Mouse (Mus musculus): ENCODE measurements around the gene Ccdc154.

Ccdc154 gene

GRCm38 (mm10) chr17:25184961-25185360 is 22.7 kb downstream of the Ccdc154 start:
- no peak for DNase-seq (ENCODE audit: low spot score)

- no peak for DNase-seq (ENCODE audit: low spot score)
Observed at GRCm38 (mm10) chr17:25187784-25188149, 25.5 kb downstream of the Ccdc154 start.

GRCm38 (mm10) chr17:25188150-25189031 is 26.1 kb downstream of the Ccdc154 start, which contains the start of gene Unkl:
Gene Unkl (plus strand): TSS chr17:25188397.
- no peak for DNase-seq (ENCODE audit: low spot score)

GRCm38 (mm10) chr17:25189091-25189490 is 26.8 kb downstream of the Ccdc154 start:
- DNase-seq (ENCODE audit: low spot score): no peak

- DNase-seq (ENCODE audit: low spot score): no peak
Observed at GRCm38 (mm10) chr17:25202401-25202800, 40.1 kb downstream of the Ccdc154 start.

GRCm38 (mm10) chr17:25210006-25210405 is 47.7 kb downstream of the Ccdc154 start:
- no peak for DNase-seq (ENCODE audit: low spot score)

- no peak for DNase-seq (ENCODE audit: low spot score)
Observed at GRCm38 (mm10) chr17:25210680-25211466, 48.6 kb downstream of the Ccdc154 start.

GRCm38 (mm10) chr17:25211705-25212104 is 49.4 kb downstream of the Ccdc154 start:
- no peak for DNase-seq (ENCODE audit: low spot score)

- no peak for DNase-seq (ENCODE audit: low spot score)
Observed at GRCm38 (mm10) chr17:25215431-25215830, 53.2 kb downstream of the Ccdc154 start.

GRCm38 (mm10) chr17:25218967-25219366 is 56.7 kb downstream of the Ccdc154 start:
- DNase-seq (ENCODE audit: low spot score): no peak

- DNase-seq (ENCODE audit: low spot score): no peak
Observed at GRCm38 (mm10) chr17:25219492-25220295, 57.4 kb downstream of the Ccdc154 start.

- no peak for DNase-seq (ENCODE audit: low spot score)
Observed at GRCm38 (mm10) chr17:25220746-25221145, 58.5 kb downstream of the Ccdc154 start.

Measured in layer of hippocampus, adult 9-10 months (tissue).